Mouse (Mus musculus) CH12.LX (cell line): ENCODE measurements around the gene Ism2. TPM values are rescaled to one million over a fixed set of nuclear protein-coding genes. Genes with fewer than 3 reads are reported as not detected.

Experiments used
- DNase-seq: peaks from one replicate; pipeline ENCODE4 v3.0.0-alpha.2; 2013; ENCODE audit errors: extremely low read depth
- H3K27ac ChIP-seq: 2 replicates; pipeline ENCODE4 v1.5.1; 2012; ENCODE audit warnings: low read depth, mild to moderate bottlenecking, control low read depth, moderate library complexity; ENCODE audit not compliant: insufficient read depth
- H3K27me3 ChIP-seq: replicated peaks from 2 replicates; pipeline ENCODE3; 2012; ENCODE audit warnings: inconsistent platforms
- H3K36me3 ChIP-seq, 2 experiments: replicated peaks in 1 of 2; 2 replicates each; pipeline versions ENCODE3 to v1.6.1; 2012; ENCODE audit warnings: inconsistent platforms in 1 of 2, low read length in 1 of 2, mild to moderate bottlenecking in 1 of 2, mixed read lengths in 1 of 2, moderate library complexity in 1 of 2; ENCODE audit not compliant: control insufficient read depth in 1 of 2, insufficient read depth in 1 of 2
- H3K4me1 ChIP-seq, 2 experiments: 2 replicates each; pipeline ENCODE4 v1.6.1; 2012; ENCODE audit warnings: inconsistent platforms in 1 of 2, moderate library complexity in 1 of 2; ENCODE audit not compliant: insufficient read depth in 2 of 2, control insufficient read depth in 1 of 2
- H3K4me2 ChIP-seq: 2 replicates; pipeline ENCODE4 v1.6.1; 2012; ENCODE audit warnings: low read depth, mild to moderate bottlenecking, control low read depth; ENCODE audit not compliant: poor library complexity, insufficient read depth, severe bottlenecking
- H3K4me3 ChIP-seq, 3 experiments: fragments of 150-350 bp in 1 of 3; sonication (generic) in 1 of 3; replicated peaks in 1 of 3; 2 replicates each; pipeline versions ENCODE3 to v1.5.1; 2011 to 2012; ENCODE audit warnings: low read depth in 2 of 3, low read length in 2 of 3, mild to moderate bottlenecking in 2 of 3, moderate library complexity in 2 of 3, control low read depth in 1 of 3, improper control_type of control experiment in 1 of 3, inconsistent platforms in 1 of 3, mixed read lengths in 1 of 3; ENCODE audit not compliant: poor library complexity in 1 of 3
- H3K79me2 ChIP-seq: replicated peaks from 2 replicates; pipeline ENCODE4 v1.6.1; 2012; ENCODE audit warnings: mild to moderate bottlenecking, moderate library complexity; ENCODE audit not compliant: control insufficient read depth, poor library complexity, insufficient read depth, severe bottlenecking; ENCODE audit errors: extremely low read depth
- H3K9ac ChIP-seq: 2 replicates; pipeline ENCODE4 v1.6.1; 2012; ENCODE audit warnings: low read depth, mild to moderate bottlenecking, control low read depth, moderate library complexity; ENCODE audit not compliant: insufficient read depth
- H3K9me3 ChIP-seq: replicated peaks from 2 replicates; pipeline ENCODE3; 2012; ENCODE audit warnings: low read length, inconsistent platforms, mixed read lengths
- BHLHE40 ChIP-seq: IDR thresholded peaks from 2 replicates; pipeline ENCODE4 v1.6.1; 2011; ENCODE audit warnings: mild to moderate bottlenecking, low read depth, low read length, improper control_type of control experiment
- CHD1 ChIP-seq: IDR thresholded peaks from 2 replicates; pipeline ENCODE4 v1.6.1; 2012; ENCODE audit warnings: low read depth, low read length, improper control_type of control experiment, inconsistent platforms
- CTCF ChIP-seq, 2 experiments: IDR thresholded peaks in 1 of 2; conservative IDR thresholded peaks in 1 of 2; 2 replicates each; pipeline ENCODE4 v1.5.1; 2011 to 2012; ENCODE audit warnings: low read depth in 2 of 2, low read length in 2 of 2, improper control_type of control experiment in 1 of 2, inconsistent platforms in 1 of 2, mild to moderate bottlenecking in 1 of 2, moderate library complexity in 1 of 2
- ELF1 ChIP-seq: IDR thresholded peaks from 2 replicates; pipeline ENCODE4 v1.6.1; 2014; ENCODE audit warnings: low read depth, mild to moderate bottlenecking, inconsistent platforms, low read length, improper control_type of control experiment
- HCFC1 ChIP-seq: IDR thresholded peaks from 2 replicates; pipeline ENCODE4 v1.6.1; 2012; ENCODE audit warnings: low read depth, mild to moderate bottlenecking, inconsistent platforms, low read length, improper control_type of control experiment
- JUND ChIP-seq: conservative IDR thresholded peaks from 2 replicates; pipeline ENCODE4 v1.6.1; 2011; ENCODE audit warnings: low read depth, low read length, improper control_type of control experiment
- MAFK ChIP-seq: IDR thresholded peaks from 2 replicates; pipeline ENCODE4 v1.6.1; 2011; ENCODE audit warnings: low read length, improper control_type of control experiment; ENCODE audit not compliant: insufficient replicate concordance
- MAX ChIP-seq: IDR thresholded peaks from 2 replicates; pipeline ENCODE4 v1.6.1; 2011; ENCODE audit warnings: low read length, improper control_type of control experiment
- MXI1 ChIP-seq: IDR thresholded peaks from 2 replicates; pipeline ENCODE4 v1.6.1; 2011; ENCODE audit warnings: mild to moderate bottlenecking, low read depth, low read length, improper control_type of control experiment
- NRF1 ChIP-seq: IDR thresholded peaks from 2 replicates; pipeline ENCODE4 v1.6.1; 2014; ENCODE audit warnings: low read depth, mild to moderate bottlenecking, inconsistent platforms, low read length, improper control_type of control experiment, moderate library complexity
- POLR2AphosphoS2 ChIP-seq: IDR thresholded peaks from 2 replicates; pipeline ENCODE4 v1.6.1; 2011; ENCODE audit warnings: low read depth, low read length, improper control_type of control experiment
- RAD21 ChIP-seq: IDR thresholded peaks from 2 replicates; pipeline ENCODE4 v1.6.1; 2011; ENCODE audit warnings: low read depth, mild to moderate bottlenecking, low read length, improper control_type of control experiment, moderate library complexity
- SIN3A ChIP-seq: IDR thresholded peaks from 2 replicates; pipeline ENCODE4 v1.6.1; 2012; ENCODE audit warnings: low read length, improper control_type of control experiment, inconsistent platforms
- SMC3 ChIP-seq: IDR thresholded peaks from 2 replicates; pipeline ENCODE4 v1.6.1; 2011; ENCODE audit warnings: low read depth, low read length, improper control_type of control experiment
- TBP ChIP-seq: conservative IDR thresholded peaks from 2 replicates; pipeline ENCODE4 v1.6.1; 2011; ENCODE audit warnings: low read depth, low read length, improper control_type of control experiment
- USF1 ChIP-seq: IDR thresholded peaks from 2 replicates; pipeline ENCODE4 v1.6.1; 2014; ENCODE audit warnings: low read depth, mild to moderate bottlenecking, inconsistent platforms, low read length, improper control_type of control experiment
- ZKSCAN1 ChIP-seq: IDR thresholded peaks from 2 replicates; pipeline ENCODE4 v1.6.1; 2012; ENCODE audit warnings: low read depth, inconsistent platforms, low read length, improper control_type of control experiment, borderline replicate concordance
- dilution Hi-C: fragments of 300-500 bp; cut with MboI; formaldehyde crosslinking; loops from 2 replicates; pipeline ENCODE4 v1.14.3; 2020; ENCODE audit warnings: low sequenced_read_pairs; ENCODE audit not compliant: extremely low pct_unique_long_range_greater_than_20kb, extremely low pct_ligation_motif_present
- in situ Hi-C: fragments of 300-500 bp; cut with MboI; formaldehyde crosslinking; loops from 3 replicates; pipeline ENCODE4 v1.14.3; 2019; ENCODE audit warnings: low sequenced_read_pairs, low pct_ligation_motif_present, low pct_unique_long_range_greater_than_20kb, mixed read lengths
- polyA plus RNA-seq: library from polyadenylated mRNA; unstranded; fragments of >175 nt; gene quantifications from 2 replicates; pipeline ENCODE4 v1.2.1, GENCODE M21; 2012; ENCODE audit warnings: low read depth; ENCODE audit not compliant: insufficient read length
- total RNA-seq, 2 experiments: library from RNA; depleted of rRNA; stranded (reverse); fragments of 300-350 nt in 1 of 2; fragments of >200 nt in 1 of 2; gene quantifications; 2 replicates each; pipeline ENCODE4 v1.2.3; 2012 to 2014

Gene Ism2
- total and polyA plus RNA-seq, 3 experiments: 0.08 TPM; not detected in 2

DNA sequence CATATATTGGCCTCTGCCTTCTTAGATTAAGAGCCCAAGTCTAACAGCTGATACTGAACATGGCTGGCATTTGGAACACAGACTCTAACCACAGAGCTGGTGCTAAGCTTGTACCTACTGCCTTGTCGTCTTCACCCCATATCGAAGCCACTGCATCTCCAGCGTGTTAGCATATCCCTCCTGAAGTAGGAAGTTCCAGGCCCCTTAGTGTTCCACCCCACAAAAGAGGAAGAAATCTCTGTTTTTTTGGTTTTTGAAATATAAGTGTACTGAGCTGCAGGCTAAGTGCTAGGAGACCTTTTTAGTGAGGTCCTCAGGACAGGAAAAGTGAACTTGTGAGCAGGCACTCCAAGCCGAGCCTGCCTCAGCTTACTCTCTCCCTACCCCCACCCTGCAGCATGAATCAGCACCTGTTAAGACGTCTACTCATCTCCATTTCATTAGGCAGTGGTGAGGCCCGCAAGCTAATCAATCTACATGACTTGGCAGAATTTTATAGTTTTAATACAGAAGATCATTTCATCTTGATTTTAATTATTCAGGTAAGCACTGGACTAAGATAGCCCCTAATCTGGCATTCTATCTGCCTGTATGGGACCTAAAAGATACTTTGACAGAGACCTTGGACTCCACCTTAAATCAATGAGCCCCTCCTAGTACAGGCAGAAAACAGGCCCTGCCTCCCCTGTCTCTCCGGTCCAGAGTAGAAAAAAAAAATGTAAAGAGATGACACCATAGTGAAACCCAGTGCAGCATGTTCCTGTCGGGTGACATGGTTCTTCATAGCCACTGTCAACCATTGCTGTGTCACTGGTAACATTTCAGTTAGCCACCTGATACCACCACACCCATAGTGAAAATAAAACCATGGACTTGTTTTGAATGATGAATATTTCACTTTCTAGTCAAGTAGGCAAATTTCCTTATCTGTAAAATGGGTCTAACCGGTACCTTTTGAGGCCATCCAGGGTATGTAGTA, 24.4 kb downstream of the Ism2 start:
- dilution Hi-C loops: no loop called here
- in situ Hi-C loops: loop anchor here (10.0 kb wide), 1 partner anchor 50 kb away; no protein-coding TSS in a partner anchor
- Histone ChIP-seq H3K36me3 (peaks cover 59 to 90% of the 10 kb centered on the region in 2 experiments), H3K4me3 (no peak overlapping the region), H3K9ac (no peak overlapping the region), H3K79me2 (no peaks in the 10 kb centered on the region), H3K27me3 (no peaks in the 10 kb centered on the region), H3K27ac (no peak overlapping the region), H3K4me2 (no peak overlapping the region), H3K4me1 (peaks cover 0 to 42% of the 10 kb centered on the region in 2 experiments; a peak in 2 of 4 replicates), H3K9me3 (no peaks in the 10 kb centered on the region)
- TF ChIP-seq ZKSCAN1 (no peak), MAFK (0 out of 2 replicates have a peak, but pooled peaks have one; percentile 5)
- DNase-seq: no peak

DNA sequence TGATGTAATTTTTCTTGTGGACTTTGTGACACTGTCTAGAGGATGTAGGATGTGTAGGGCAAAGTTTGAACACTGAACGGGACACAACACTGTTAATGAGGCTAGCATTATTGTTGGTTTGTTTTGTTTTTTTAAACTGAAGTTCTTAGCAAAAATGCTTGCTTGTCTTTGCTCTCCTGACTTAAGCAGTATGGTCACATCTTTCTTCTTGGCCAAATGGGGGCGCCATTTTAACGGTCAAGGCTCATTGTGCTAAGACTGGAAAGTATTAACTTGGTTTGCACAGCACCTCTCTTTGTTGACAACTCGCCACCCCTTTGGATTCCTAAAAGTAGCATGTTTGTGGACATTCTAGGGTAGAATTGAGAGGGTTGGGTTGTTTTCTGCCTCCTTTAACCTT, 31.8 kb downstream of the Ism2 start:
- Histone ChIP-seq H3K79me2 (peaks cover 18% of the 10 kb centered on the region), H3K4me3 (peak overlapping the region; percentile 72 to 93 (median 91)), H3K27ac (no peak overlapping the region)
- dilution Hi-C loops: no loop called here
- TF ChIP-seq NRF1 (no peak), TBP (0 out of 2 replicates have a peak, but pooled peaks have one; percentile 32), CHD1 (peak; percentile 78; the same call in 1 of the 2 replicates), MXI1 (peak; percentile 30), POLR2AphosphoS2 (0 out of 2 replicates have a peak, but pooled peaks have one; percentile 25), ELF1 (no peak), HCFC1 (peak; percentile 37; the same call in 1 of the 2 replicates), RAD21 (peak; percentile 64), CTCF (conservative IDR thresholded peaks at IDR 0.05 in 1 of 2, IDR thresholded peaks at IDR 0.05 in 1 of 2; ENCODE audit: low read depth in 2 of 2, low read length in 2 of 2) (peak; percentile 60 to 78), BHLHE40 (no peak), MAX (peak; percentile 43; the same call in 1 of the 2 replicates), SMC3 (peak; percentile 57), USF1 (no peak), SIN3A (peak; percentile 66), JUND (no peak)
- TF ChIP-seq, all 38 proteins: peak for 10
- peak; percentile 81 for DNase-seq
- no peaks in the 10 kb centered on the region for H3K9me3 ChIP-seq
- in situ Hi-C loops: no loop called here
- H3K27me3 ChIP-seq: no peaks in the 10 kb centered on the region
- peak overlapping the region; percentile 65 for H3K9ac ChIP-seq
- H3K4me2 ChIP-seq: peak overlapping the region; percentile 64
- H3K36me3 ChIP-seq: peaks cover 40 to 57% of the 10 kb centered on the region in 2 experiments
- peaks cover 4 to 45% of the 10 kb centered on the region in 2 experiments; a peak in 3 of 4 replicates for H3K4me1 ChIP-seq
